Mouse (Mus musculus) embryonic facial prominence, embryonic 11.5 days (tissue): Measurements from ENCODE around the gene Sit1. TPM values are rescaled to one million over a fixed set of nuclear protein-coding genes. Genes with fewer than 3 reads are reported as not detected.

Source experiments
- ATAC-seq: fragments of 200-750 bp; cut with Nextera tagmentation; replicated peaks from 2 replicates; pipeline ENCODE4 v1.8.0; 2017; ENCODE audit warnings: low read depth; ENCODE audit not compliant: insufficient number of reproducible peaks, low FRiP score, low TSS enrichment
- DNase-seq: peaks from one replicate; pipeline ENCODE4 v3.0.0-alpha.2; 2015; ENCODE audit warnings: low spot score
- H3K27ac ChIP-seq: fragments of 300-500 bp; sonication (generic); replicated peaks from 2 replicates; pipeline ENCODE4 v1.5.1; 2014; ENCODE audit warnings: mild to moderate bottlenecking, low read depth, low read length, control low read depth
- H3K27me3 ChIP-seq: fragments of 300-500 bp; sonication (generic); 2 replicates; pipeline ENCODE4 v1.6.1; 2014; ENCODE audit warnings: mild to moderate bottlenecking, low read length, moderate library complexity, mixed read lengths; ENCODE audit not compliant: control insufficient read depth, insufficient read depth
- H3K36me3 ChIP-seq: fragments of 300-500 bp; sonication (generic); replicated peaks from 2 replicates; pipeline ENCODE4 v1.6.1; 2014; ENCODE audit warnings: low read depth, mild to moderate bottlenecking, low read length, moderate library complexity, mixed read lengths; ENCODE audit not compliant: control insufficient read depth, insufficient read depth
- H3K4me1 ChIP-seq: fragments of 300-500 bp; sonication (generic); 2 replicates; pipeline ENCODE4 v1.6.1; 2014; ENCODE audit warnings: low read length, mixed read lengths; ENCODE audit not compliant: control insufficient read depth, insufficient read depth
- H3K4me2 ChIP-seq: fragments of 300-500 bp; sonication (generic); 2 replicates; pipeline ENCODE4 v1.6.1; 2014; ENCODE audit warnings: low read depth, mild to moderate bottlenecking, control low read depth, low read length, moderate library complexity
- H3K4me3 ChIP-seq: fragments of 300-500 bp; sonication (generic); 2 replicates; pipeline ENCODE4 v1.5.1; 2014; ENCODE audit warnings: low read depth, low read length, control low read depth
- H3K9ac ChIP-seq: fragments of 300-500 bp; sonication (generic); replicated peaks from 2 replicates; pipeline ENCODE4 v1.6.1; 2014; ENCODE audit warnings: mild to moderate bottlenecking, control low read depth, low read length
- H3K9me3 ChIP-seq: fragments of 300-500 bp; sonication (generic); replicated peaks from 2 replicates; pipeline ENCODE4 v1.6.1; 2016; ENCODE audit warnings: mild to moderate bottlenecking, low read length, inconsistent platforms, mixed read lengths; ENCODE audit not compliant: control insufficient read depth
- WGBS: fragments of 180-500 bp; shearing (Covaris S2); extraction: QIAGEN DNeasy Blood & Tissue Kit; methylation state at CpG from one replicate; pipeline ENCODE4 v1.1.7; 2014; 5-methylcytosine and 5-hydroxymethylcytosine counted together
- polyA plus RNA-seq: library from polyadenylated mRNA; unstranded; fragments of >200 nt; fragmentation: Nextera tagmentation; extraction: Ambion mirVana; gene quantifications from 2 replicates; pipeline ENCODE4 v1.2.1, GENCODE M21; 2014

Gene Sit1
- polyA plus RNA-seq, 1 experiment from 2014 or later: not detected

- H3K4me3 ChIP-seq: peak overlapping the region; percentile 10; the same call in 1 of the 2 replicates
Measured at GRCm38 (mm10) chr4:43477857-43478533, 5.5 kb downstream of the Sit1 start.

GRCm38 (mm10) chr4:43476604-43477003 is 6.9 kb downstream of the Sit1 start:
- WGBS: 88% methylated on average over 5 of the region's 6 CpGs
- no peaks in the 10 kb centered on the region for H3K27me3 ChIP-seq
- no peaks in the 10 kb centered on the region for H3K9me3 ChIP-seq
- no peak overlapping the region for H3K4me2 ChIP-seq
- H3K27ac ChIP-seq: no peak overlapping the region
- H3K4me1 ChIP-seq: no peaks in the 10 kb centered on the region
- H3K9ac ChIP-seq: no peak overlapping the region
- no peak for ATAC-seq
- H3K4me3 ChIP-seq: no peak overlapping the region
- no peak for DNase-seq
- no peaks in the 10 kb centered on the region for H3K36me3 ChIP-seq

More at GRCm38 (mm10) chr4:43477857-43478533, 5.5 kb downstream of the Sit1 start:
- H3K27me3 ChIP-seq: no peaks in the 10 kb centered on the region
- no peaks in the 10 kb centered on the region for H3K36me3 ChIP-seq
- no peaks in the 10 kb centered on the region for H3K9me3 ChIP-seq
- DNase-seq (peak; percentile 94), ATAC-seq (peak; percentile 92)
- WGBS: 13% methylated on average over 11 of the region's 11 CpGs
- H3K27ac ChIP-seq: no peak overlapping the region
- H3K9ac ChIP-seq: peak overlapping the region; percentile 52
- H3K4me1 ChIP-seq: no peaks in the 10 kb centered on the region
- H3K4me2 ChIP-seq: peak overlapping the region; percentile 41

- Histone ChIP-seq H3K27me3 (no peaks in the 10 kb centered on the region), H3K4me1 (no peaks in the 10 kb centered on the region), H3K27ac (no peak overlapping the region), H3K36me3 (no peaks in the 10 kb centered on the region), H3K4me3 (no peak overlapping the region), H3K9ac (no peak overlapping the region), H3K9me3 (no peaks in the 10 kb centered on the region), H3K4me2 (no peak overlapping the region)
- 79% methylated on average over 1 of the region's 1 CpGs for WGBS
- DNase-seq: no peak
- no peak for ATAC-seq
Measured at GRCm38 (mm10) chr4:43473636-43474035, 9.9 kb downstream of the Sit1 start.

- no peaks in the 10 kb centered on the region for H3K9me3 ChIP-seq
- no peaks in the 10 kb centered on the region for H3K36me3 ChIP-seq
- DNase-seq: no peak
- ATAC-seq: no peak
- no peak overlapping the region for H3K27ac ChIP-seq
- H3K4me1 ChIP-seq: no peaks in the 10 kb centered on the region
- no peaks in the 10 kb centered on the region for H3K27me3 ChIP-seq
- H3K4me2 ChIP-seq: no peak overlapping the region
- no peak overlapping the region for H3K4me3 ChIP-seq
- 89% methylated on average over 10 of the region's 10 CpGs for WGBS
- no peak overlapping the region for H3K9ac ChIP-seq
Measured at GRCm38 (mm10) chr4:43470301-43470700, 13.2 kb downstream of the Sit1 start.

GRCm38 (mm10) chr4:43466872-43467271 is 16.7 kb downstream of the Sit1 start:
- no peaks in the 10 kb centered on the region for H3K27me3 ChIP-seq
- no peak overlapping the region for H3K27ac ChIP-seq
- no peak overlapping the region for H3K4me3 ChIP-seq
- no peak overlapping the region for H3K4me2 ChIP-seq
- 87% methylated on average over 7 of the region's 7 CpGs for WGBS
- no peak overlapping the region for H3K9ac ChIP-seq
- ATAC-seq (no peak), DNase-seq (no peak)
- no peaks in the 10 kb centered on the region for H3K9me3 ChIP-seq
- no peaks in the 10 kb centered on the region for H3K4me1 ChIP-seq
- H3K36me3 ChIP-seq: no peaks in the 10 kb centered on the region

- DNase-seq (no peak), ATAC-seq (no peak)
- Histone ChIP-seq H3K4me3 (no peak overlapping the region), H3K4me2 (no peak overlapping the region), H3K36me3 (no peaks in the 10 kb centered on the region), H3K27ac (no peak overlapping the region), H3K9ac (no peak overlapping the region), H3K4me1 (no peaks in the 10 kb centered on the region), H3K9me3 (no peaks in the 10 kb centered on the region), H3K27me3 (no peaks in the 10 kb centered on the region)
- WGBS: 90% methylated on average over 6 of the region's 6 CpGs
Measured at GRCm38 (mm10) chr4:43465935-43466334, 17.6 kb downstream of the Sit1 start.

- Histone ChIP-seq H3K27me3 (no peaks in the 10 kb centered on the region), H3K27ac (no peak overlapping the region), H3K4me2 (no peak overlapping the region), H3K9me3 (no peaks in the 10 kb centered on the region), H3K4me1 (no peaks in the 10 kb centered on the region), H3K9ac (no peak overlapping the region), H3K36me3 (no peaks in the 10 kb centered on the region), H3K4me3 (no peak overlapping the region)
- WGBS: 95% methylated on average over 5 of the region's 5 CpGs
- ATAC-seq (no peak), DNase-seq (no peak)
Measured at GRCm38 (mm10) chr4:43463102-43463501, 20.4 kb downstream of the Sit1 start.

- H3K4me2 ChIP-seq: no peak overlapping the region
- H3K27me3 ChIP-seq: peaks cover 6% of the 10 kb centered on the region; the same call in 1 of the 2 replicates
- no peak for DNase-seq
Measured at GRCm38 (mm10) chr4:43457124-43457523, 26.4 kb downstream of the Sit1 start.

More at GRCm38 (mm10) chr4:43457124-43457523, 26.4 kb downstream of the Sit1 start:
- Histone ChIP-seq H3K9ac (no peak overlapping the region), H3K36me3 (no peaks in the 10 kb centered on the region), H3K27ac (no peak overlapping the region), H3K4me1 (no peaks in the 10 kb centered on the region; the same call in 1 of the 2 replicates), H3K4me3 (no peak overlapping the region), H3K9me3 (no peaks in the 10 kb centered on the region)
- no peak for ATAC-seq
- WGBS: 17% methylated on average over 8 of the region's 8 CpGs
